Mouse (Mus musculus): ENCODE data around the gene Fam126a. TPM values are rescaled to one million over a fixed set of nuclear protein-coding genes. Genes with fewer than 3 reads are reported as not detected.

Gene Fam126a
- polyA plus RNA-seq, 1 experiment, result 8.5 TPM

GRCm38 (mm10) chr5:24029331-24029771 is 1.1 kb downstream of the Fam126a start:
- no peak for TF ChIP-seq POLR2A (IDR thresholded peaks at IDR 0.05; ENCODE audit: extremely low read depth, insufficient read depth, low read length)
- peak; percentile 33; the same call in 1 of the 2 replicates for TF ChIP-seq CTCF (IDR thresholded peaks at IDR 0.05; ENCODE audit: extremely low read depth, insufficient read depth, low read length)
- Histone ChIP-seq H3K4me3 (ENCODE audit: insufficient read depth, low read length) (peak overlapping the region; percentile 49), H3K27ac (ENCODE audit: insufficient read depth, low read length) (no peak overlapping the region), H3K4me1 (ENCODE audit: control insufficient read depth, insufficient read depth, low read length) (peaks cover 3% of the 10 kb centered on the region; the same call in 1 of the 2 replicates)

GRCm38 (mm10) chr5:24024957-24025356 is 5.5 kb downstream of the Fam126a start:
- H3K4me3 ChIP-seq (ENCODE audit: insufficient read depth, low read length), result no peak overlapping the region
- no peak for TF ChIP-seq POLR2A (IDR thresholded peaks at IDR 0.05; ENCODE audit: extremely low read depth, insufficient read depth, low read length)
- no peak for TF ChIP-seq CTCF (IDR thresholded peaks at IDR 0.05; ENCODE audit: extremely low read depth, insufficient read depth, low read length)
- H3K4me1 ChIP-seq (ENCODE audit: control insufficient read depth, insufficient read depth, low read length), result peaks cover 3% of the 10 kb centered on the region; the same call in 1 of the 2 replicates
- no peak overlapping the region for H3K27ac ChIP-seq (ENCODE audit: insufficient read depth, low read length)

GRCm38 (mm10) chr5:24023226-24023625 is 7.3 kb downstream of the Fam126a start:
- no peak overlapping the region for H3K4me3 ChIP-seq (ENCODE audit: insufficient read depth, low read length)
- no peak for TF ChIP-seq POLR2A (IDR thresholded peaks at IDR 0.05; ENCODE audit: extremely low read depth, insufficient read depth, low read length)
- TF ChIP-seq CTCF (IDR thresholded peaks at IDR 0.05; ENCODE audit: extremely low read depth, insufficient read depth, low read length), result no peak
- peaks cover 5% of the 10 kb centered on the region; the same call in 1 of the 2 replicates for H3K4me1 ChIP-seq (ENCODE audit: control insufficient read depth, insufficient read depth, low read length)
- no peak overlapping the region for H3K27ac ChIP-seq (ENCODE audit: insufficient read depth, low read length)

GRCm38 (mm10) chr5:24021683-24022082 is 8.8 kb downstream of the Fam126a start:
- Histone ChIP-seq H3K27ac (ENCODE audit: insufficient read depth, low read length) (no peak overlapping the region), H3K4me3 (ENCODE audit: insufficient read depth, low read length) (no peak overlapping the region), H3K4me1 (ENCODE audit: control insufficient read depth, insufficient read depth, low read length) (peaks cover 5% of the 10 kb centered on the region; the same call in 1 of the 2 replicates)
- no peak for TF ChIP-seq POLR2A (IDR thresholded peaks at IDR 0.05; ENCODE audit: extremely low read depth, insufficient read depth, low read length)
- TF ChIP-seq CTCF (IDR thresholded peaks at IDR 0.05; ENCODE audit: extremely low read depth, insufficient read depth, low read length), result no peak

GRCm38 (mm10) chr5:24020380-24020779 is 10.1 kb downstream of the Fam126a start:
- H3K4me3 ChIP-seq (ENCODE audit: insufficient read depth, low read length), result no peak overlapping the region
- H3K27ac ChIP-seq (ENCODE audit: insufficient read depth, low read length), result no peak overlapping the region
- peaks cover 4% of the 10 kb centered on the region; the same call in 1 of the 2 replicates for H3K4me1 ChIP-seq (ENCODE audit: control insufficient read depth, insufficient read depth, low read length)
- no peak for TF ChIP-seq CTCF (IDR thresholded peaks at IDR 0.05; ENCODE audit: extremely low read depth, insufficient read depth, low read length)
- TF ChIP-seq POLR2A (IDR thresholded peaks at IDR 0.05; ENCODE audit: extremely low read depth, insufficient read depth, low read length), result no peak

GRCm38 (mm10) chr5:24019341-24020185 is 10.9 kb downstream of the Fam126a start:
- Histone ChIP-seq H3K27ac (ENCODE audit: insufficient read depth, low read length) (no peak overlapping the region), H3K4me1 (ENCODE audit: control insufficient read depth, insufficient read depth, low read length) (peaks cover 4% of the 10 kb centered on the region; the same call in 1 of the 2 replicates), H3K4me3 (ENCODE audit: insufficient read depth, low read length) (no peak overlapping the region)
- TF ChIP-seq CTCF (IDR thresholded peaks at IDR 0.05; ENCODE audit: extremely low read depth, insufficient read depth, low read length), result no peak

GRCm38 (mm10) chr5:24018621-24019261 is 11.7 kb downstream of the Fam126a start:
- Histone ChIP-seq H3K4me3 (ENCODE audit: insufficient read depth, low read length) (no peak overlapping the region), H3K27ac (ENCODE audit: insufficient read depth, low read length) (no peak overlapping the region), H3K4me1 (ENCODE audit: control insufficient read depth, insufficient read depth, low read length) (peaks cover 4% of the 10 kb centered on the region; the same call in 1 of the 2 replicates)
- no peak for TF ChIP-seq POLR2A (IDR thresholded peaks at IDR 0.05; ENCODE audit: extremely low read depth, insufficient read depth, low read length)
- TF ChIP-seq CTCF (IDR thresholded peaks at IDR 0.05; ENCODE audit: extremely low read depth, insufficient read depth, low read length), result no peak

- H3K4me3 ChIP-seq (ENCODE audit: insufficient read depth, low read length), result no peak overlapping the region
- TF ChIP-seq CTCF (IDR thresholded peaks at IDR 0.05; ENCODE audit: extremely low read depth, insufficient read depth, low read length) (no peak), POLR2A (IDR thresholded peaks at IDR 0.05; ENCODE audit: extremely low read depth, insufficient read depth, low read length) (no peak)
- H3K4me1 ChIP-seq (ENCODE audit: control insufficient read depth, insufficient read depth, low read length), result peaks cover 5% of the 10 kb centered on the region; the same call in 1 of the 2 replicates
- H3K27ac ChIP-seq (ENCODE audit: insufficient read depth, low read length), result no peak overlapping the region
Observed at GRCm38 (mm10) chr5:24016912-24017311, 13.6 kb downstream of the Fam126a start.

- TF ChIP-seq POLR2A (IDR thresholded peaks at IDR 0.05; ENCODE audit: extremely low read depth, insufficient read depth, low read length) (no peak), CTCF (IDR thresholded peaks at IDR 0.05; ENCODE audit: extremely low read depth, insufficient read depth, low read length) (no peak)
- no peak overlapping the region for H3K27ac ChIP-seq (ENCODE audit: insufficient read depth, low read length)
- peaks cover 1% of the 10 kb centered on the region; the same call in 1 of the 2 replicates for H3K4me1 ChIP-seq (ENCODE audit: control insufficient read depth, insufficient read depth, low read length)
- no peak overlapping the region for H3K4me3 ChIP-seq (ENCODE audit: insufficient read depth, low read length)
Observed at GRCm38 (mm10) chr5:24013338-24014003, 17.0 kb downstream of the Fam126a start.

All from cortical plate, adult 2 months (tissue).